Mouse (Mus musculus) layer of hippocampus, postnatal 25 days (tissue): ENCODE measurements at regions not wholly inside any gene's neighbourhood (a gene's known extent, or its start where the extent isn't known, plus 50 kb on each side); places are given as distances from the start of the nearest gene placed in this dataset.
"Not testable (repeated sequence)": the region's sequence is repeated elsewhere in the genome, so short reads cannot be mapped to it uniquely, and the experiment has no call there.

Experiments
- DNase-seq, 2 experiments: peaks; one replicate each; pipeline ENCODE4 v3.0.0; 2022; ENCODE audit warnings: mixed read lengths in 2 of 2, low spot score in 1 of 2; ENCODE audit errors: extremely low spot score in 1 of 2

GRCm38 (mm10) chr4:27529565-27529964 is 1182.9 kb upstream of the Manea start:
- DNase-seq: no peak

GRCm38 (mm10) chr4:27520295-27520694 is 1173.6 kb upstream of the Manea start:
- DNase-seq: no peak

- no peak for DNase-seq
Observed at GRCm38 (mm10) chr4:27504829-27505804, 1158.4 kb upstream of the Manea start.

GRCm38 (mm10) chr4:27497926-27498325 is 1151.2 kb upstream of the Manea start:
- no peak for DNase-seq

GRCm38 (mm10) chr4:27497274-27497673 is 1150.6 kb upstream of the Manea start:
- DNase-seq: no peak

GRCm38 (mm10) chr4:27491312-27491711 is 1144.6 kb upstream of the Manea start:
- no peak for DNase-seq

- DNase-seq: no peak
Observed at GRCm38 (mm10) chr4:27449901-27450300, 1103.2 kb upstream of the Manea start.

GRCm38 (mm10) chr4:27446310-27446709 is 1099.6 kb upstream of the Manea start:
- DNase-seq: no peak

GRCm38 (mm10) chr4:27429210-27429789 is 1082.6 kb upstream of the Manea start:
- no peak for DNase-seq

GRCm38 (mm10) chr4:27425902-27426301 is 1079.2 kb upstream of the Manea start:
- DNase-seq: peak; percentile 19 to 61

- no peak for DNase-seq
Observed at GRCm38 (mm10) chr4:27423846-27424245, 1077.2 kb upstream of the Manea start.

GRCm38 (mm10) chr4:27418517-27418916 is 1071.8 kb upstream of the Manea start:
- DNase-seq: no peak

- not testable (repeated sequence) for DNase-seq
Observed at GRCm38 (mm10) chr4:27384941-27385340, 1038.2 kb upstream of the Manea start.

GRCm38 (mm10) chr4:27346892-27347291 is 1000.2 kb upstream of the Manea start:
- no peak for DNase-seq

GRCm38 (mm10) chr4:27333279-27333678 is 986.6 kb upstream of the Manea start:
- no peak for DNase-seq
